Mouse (Mus musculus): ENCODE data around the gene Ercc8. TPM values are rescaled to one million over a fixed set of nuclear protein-coding genes. Genes with fewer than 3 reads are reported as not detected.
A peak's percentile ranks its signal among the peaks of the same experiment; 100 is the strongest.

Ercc8 gene
- 13.1 and 14.3 TPM in 2 replicates for polyA plus RNA-seq (2012; rRNA removed)

- DNase-seq (ENCODE audit: extremely low spot score in 1 of 2, low spot score in 1 of 2) = peak; percentile 87 to 98
These were observed at the start of gene Ercc8, which contains the start of gene Ndufaf2 for GRCm38 (mm10) chr13:108158465-108159240. Gene Ercc8 (plus strand): TSS chr13:108158731. Gene Ndufaf2 (minus strand): TSS chr13:108158623.

GRCm38 (mm10) chr13:108110929-108111328 is 47.6 kb upstream of the Ercc8 start:
- DNase-seq (ENCODE audit: extremely low spot score in 1 of 2, low spot score in 1 of 2) = no peak

- DNase-seq (ENCODE audit: extremely low spot score in 1 of 2, low spot score in 1 of 2) = no peak
These were observed 45.0 kb upstream of the Ercc8 start for GRCm38 (mm10) chr13:108113536-108113935.

GRCm38 (mm10) chr13:108114257-108114656 is 44.3 kb upstream of the Ercc8 start:
- no peak for DNase-seq (ENCODE audit: extremely low spot score in 1 of 2, low spot score in 1 of 2)

- no peak for DNase-seq (ENCODE audit: extremely low spot score in 1 of 2, low spot score in 1 of 2)
These were observed 40.9 kb upstream of the Ercc8 start for GRCm38 (mm10) chr13:108117654-108118053.

- DNase-seq (ENCODE audit: extremely low spot score in 1 of 2, low spot score in 1 of 2) = no peak
These were observed 40.3 kb upstream of the Ercc8 start for GRCm38 (mm10) chr13:108118188-108118587.

- DNase-seq (ENCODE audit: extremely low spot score in 1 of 2, low spot score in 1 of 2) = no peak
These were observed 38.9 kb upstream of the Ercc8 start for GRCm38 (mm10) chr13:108119411-108120310.

- DNase-seq (ENCODE audit: extremely low spot score in 1 of 2, low spot score in 1 of 2) = no peak
These were observed 35.3 kb upstream of the Ercc8 start for GRCm38 (mm10) chr13:108123109-108123723.

GRCm38 (mm10) chr13:108124096-108124495 is 34.4 kb upstream of the Ercc8 start:
- no peak for DNase-seq (ENCODE audit: extremely low spot score in 1 of 2, low spot score in 1 of 2)

- no peak for DNase-seq (ENCODE audit: extremely low spot score in 1 of 2, low spot score in 1 of 2)
These were observed 32.3 kb upstream of the Ercc8 start for GRCm38 (mm10) chr13:108126246-108126645.

GRCm38 (mm10) chr13:108127130-108127529 is 31.4 kb upstream of the Ercc8 start:
- peak in 1 of 2 experiments; percentile 38 for DNase-seq (ENCODE audit: extremely low spot score in 1 of 2, low spot score in 1 of 2)

- DNase-seq (ENCODE audit: extremely low spot score in 1 of 2, low spot score in 1 of 2) = no peak
These were observed 30.6 kb upstream of the Ercc8 start for GRCm38 (mm10) chr13:108127883-108128282.

GRCm38 (mm10) chr13:108129070-108129469 is 29.5 kb upstream of the Ercc8 start:
- no peak for DNase-seq (ENCODE audit: extremely low spot score in 1 of 2, low spot score in 1 of 2)

- DNase-seq (ENCODE audit: extremely low spot score in 1 of 2, low spot score in 1 of 2) = peak; percentile 60 to 65
These were observed 27.8 kb upstream of the Ercc8 start for GRCm38 (mm10) chr13:108130737-108131136.

- DNase-seq (ENCODE audit: extremely low spot score in 1 of 2, low spot score in 1 of 2) = no peak
These were observed 26.3 kb upstream of the Ercc8 start for GRCm38 (mm10) chr13:108132031-108132819.

- no peak for DNase-seq (ENCODE audit: extremely low spot score in 1 of 2, low spot score in 1 of 2)
These were observed 22.9 kb upstream of the Ercc8 start for GRCm38 (mm10) chr13:108135617-108136016.

- no peak for DNase-seq (ENCODE audit: extremely low spot score in 1 of 2, low spot score in 1 of 2)
These were observed 20.0 kb upstream of the Ercc8 start for GRCm38 (mm10) chr13:108138403-108138977.

- no peak for DNase-seq (ENCODE audit: extremely low spot score in 1 of 2, low spot score in 1 of 2)
These were observed 14.4 kb upstream of the Ercc8 start for GRCm38 (mm10) chr13:108144086-108144485.

- DNase-seq (ENCODE audit: extremely low spot score in 1 of 2, low spot score in 1 of 2) = no peak
These were observed 6.7 kb upstream of the Ercc8 start for GRCm38 (mm10) chr13:108151782-108152181.
